Mouse (Mus musculus): ENCODE data around the gene Dner. TPM values are rescaled to one million over a fixed set of nuclear protein-coding genes. Genes with fewer than 3 reads are reported as not detected.

Gene Dner
- not detected for total RNA-seq (2023)

DNA sequence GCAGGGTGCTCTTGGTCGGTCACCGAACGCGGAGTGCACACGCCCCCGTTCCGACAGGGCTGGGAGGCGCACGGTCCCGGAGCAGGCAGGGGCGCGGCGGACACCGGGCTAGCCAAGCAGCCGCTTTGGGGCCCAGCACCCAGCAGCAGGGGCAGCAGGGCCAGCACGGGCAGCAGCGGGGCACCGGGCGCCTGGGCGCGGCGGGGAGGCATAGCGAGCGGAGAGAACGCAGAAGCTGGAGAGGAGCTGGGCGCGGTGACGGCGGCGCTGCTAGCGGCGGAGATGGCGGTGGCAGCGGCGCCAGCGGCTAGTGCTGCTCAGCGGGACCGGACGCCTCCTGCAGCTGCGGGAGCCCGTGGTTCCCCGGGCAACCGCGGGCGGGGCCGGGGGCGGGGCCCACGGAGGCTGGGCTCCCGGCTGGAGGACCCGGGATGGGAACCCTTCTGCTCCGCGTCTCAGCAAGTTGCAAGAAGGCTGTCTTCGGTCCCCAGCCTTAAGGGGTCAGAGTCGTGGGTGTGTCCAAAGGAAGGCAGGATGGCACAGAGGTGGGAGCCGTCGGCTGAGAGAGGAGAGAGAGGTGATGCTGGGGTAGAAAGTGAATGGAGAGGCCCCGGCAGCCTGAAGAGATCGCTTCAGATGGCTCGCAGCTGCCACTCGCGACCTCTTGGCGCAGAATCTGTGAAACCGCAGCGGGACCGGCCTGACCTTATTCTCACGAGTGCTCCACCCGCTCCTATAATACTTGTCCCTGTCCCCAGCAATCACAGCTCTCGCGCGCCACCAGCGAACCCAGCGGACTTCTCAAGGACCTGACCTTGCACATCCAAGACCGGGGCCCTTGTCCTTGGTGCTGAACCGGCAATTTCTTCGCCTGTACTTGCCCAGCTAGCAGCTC is at the start of gene Dner:
TSS of gene Dner (minus strand) at position 705 of the 895 bp plus-strand sequence.

DNA sequence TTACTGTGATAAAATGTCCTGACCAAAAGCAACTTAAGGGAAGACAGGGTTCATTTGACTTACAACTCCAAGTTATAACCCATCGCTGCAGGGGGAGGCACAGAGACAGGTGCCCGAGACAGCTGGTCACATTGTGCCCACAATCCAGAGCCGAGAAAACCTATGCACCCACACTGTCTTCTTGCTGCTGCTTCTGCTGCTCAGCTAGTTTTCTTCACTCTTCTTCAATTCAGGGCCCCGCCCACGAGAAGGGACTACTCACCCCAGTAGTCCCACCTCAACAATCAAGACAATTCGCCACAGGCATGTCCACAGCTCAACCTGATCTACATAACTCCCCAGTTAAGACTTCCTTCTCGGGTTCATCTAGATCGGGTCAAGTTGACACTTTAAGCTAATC is 332.1 kb downstream of the Dner start, which contains the start of gene Pid1:
TSS of gene Pid1 (minus strand) at position 214 of the 400 bp plus-strand sequence.

Other genes starting within 250 kb of the Dner start
- 1.4 TPM for gene Fbxo36, start 143.6 kb upstream of the Dner start, total RNA-seq (2023)
- 368 TPM for gene Trip12, start 144.3 kb upstream of the Dner start, total RNA-seq (2023)
- not detected for gene Slc16a14, start 238.9 kb upstream of the Dner start, total RNA-seq (2023)